Mouse (Mus musculus) layer of hippocampus, adult 18-20 months (tissue): ENCODE measurements around the gene Abca17. TPM values are rescaled to one million over a fixed set of nuclear protein-coding genes. Genes with fewer than 3 reads are reported as not detected.

Source experiments
- DNase-seq, 2 experiments: peaks; one replicate each; pipeline ENCODE4 v3.0.0; 2022; ENCODE audit warnings: low spot score in 2 of 2
- total RNA-seq, 2 experiments: library from RNA; stranded (reverse); gene quantifications; 2 replicates each; pipeline ENCODE4 v1.2.3; 2021

Gene Abca17
- total RNA-seq, 2 experiments from 2014 or later, result 0.51 to 0.92 TPM

- DNase-seq, result no peak
Observed at GRCm38 (mm10) chr17:24349176-24349575, 1.7 kb downstream of the Abca17 start.

- DNase-seq, result no peak
Observed at GRCm38 (mm10) chr17:24346831-24347230, 4.0 kb downstream of the Abca17 start.

- DNase-seq, result no peak
Observed at GRCm38 (mm10) chr17:24344672-24345071, 6.2 kb downstream of the Abca17 start.

- DNase-seq, result no peak
Observed at GRCm38 (mm10) chr17:24327656-24328055, 23.2 kb downstream of the Abca17 start.

- no peak for DNase-seq
Observed at GRCm38 (mm10) chr17:24325051-24325450, 25.8 kb downstream of the Abca17 start.

GRCm38 (mm10) chr17:24320826-24321225, 30.0 kb downstream of the Abca17 start:
- DNase-seq, result peak in 1 of 2 experiments; percentile 33

GRCm38 (mm10) chr17:24307500-24307899, 43.4 kb downstream of the Abca17 start:
- peak in 1 of 2 experiments; percentile 37 for DNase-seq

- no peak for DNase-seq
Observed at GRCm38 (mm10) chr17:24300651-24301050, 50.2 kb downstream of the Abca17 start.

- no peak for DNase-seq
Observed at GRCm38 (mm10) chr17:24289338-24289737, 61.5 kb downstream of the Abca17 start.

- DNase-seq, result no peak
Observed at GRCm38 (mm10) chr17:24288477-24288876, 62.4 kb downstream of the Abca17 start.

- no peak for DNase-seq
Observed at GRCm38 (mm10) chr17:24285680-24286079, 65.2 kb downstream of the Abca17 start.

GRCm38 (mm10) chr17:24283266-24283818, 67.5 kb downstream of the Abca17 start:
- DNase-seq, result peak in 1 of 2 experiments; percentile 3

GRCm38 (mm10) chr17:24282637-24283036, 68.2 kb downstream of the Abca17 start:
- DNase-seq, result peak in 1 of 2 experiments; percentile 4

GRCm38 (mm10) chr17:24279907-24280306, 71.0 kb downstream of the Abca17 start:
- DNase-seq, result no peak

GRCm38 (mm10) chr17:24267133-24267532, 83.7 kb downstream of the Abca17 start:
- no peak for DNase-seq

- DNase-seq, result no peak
Observed at GRCm38 (mm10) chr17:24264766-24265165, 86.1 kb downstream of the Abca17 start.

- DNase-seq, result no peak
Observed at GRCm38 (mm10) chr17:24260516-24260915, 90.4 kb downstream of the Abca17 start.

- DNase-seq, result no peak
Observed at GRCm38 (mm10) chr17:24259702-24260101, 91.2 kb downstream of the Abca17 start.

- no peak for DNase-seq
Observed at GRCm38 (mm10) chr17:24258981-24259380, 91.9 kb downstream of the Abca17 start.

- no peak for DNase-seq
Observed at GRCm38 (mm10) chr17:24252329-24252728, 98.5 kb downstream of the Abca17 start.

GRCm38 (mm10) chr17:24251320-24252069, 99.4 kb downstream of the Abca17 start, which contains the start of gene Ccnf:
TSS of gene Ccnf (minus strand) at chr17:24251484.
- peak; percentile 96 to 97 for DNase-seq

GRCm38 (mm10) chr17:24250988-24251319, 99.9 kb downstream of the Abca17 start:
- DNase-seq, result no peak

GRCm38 (mm10) chr17:24248641-24249040, 102.2 kb downstream of the Abca17 start:
- no peak for DNase-seq
